Mouse (Mus musculus): Measurements from ENCODE around the gene Dnah6. TPM values are rescaled to one million over a fixed set of nuclear protein-coding genes. Genes with fewer than 3 reads are reported as not detected.

The Dnah6 gene
- total and polyA plus RNA-seq, 2 experiments from 2014 or later, result 0.12 TPM; not detected in 1

DNA sequence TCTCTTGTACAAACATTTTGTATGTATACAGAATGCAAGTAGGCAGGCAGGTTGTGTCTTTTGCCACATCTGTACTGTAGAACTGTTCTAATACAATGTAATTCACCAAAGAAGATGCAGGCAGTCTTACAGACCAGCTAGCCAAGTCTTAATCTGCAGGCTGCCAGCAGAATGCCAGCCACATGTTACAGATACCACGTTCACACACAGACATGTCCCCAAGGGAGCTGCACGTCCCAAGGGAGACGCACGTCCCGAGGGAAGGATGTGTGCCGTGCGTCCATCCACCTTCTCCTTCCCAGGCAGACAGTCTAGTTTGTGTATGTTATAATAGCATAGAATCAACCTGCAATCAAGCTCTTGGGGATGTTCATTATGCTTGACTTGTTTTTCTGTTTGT is 35.6 kb upstream of the Dnah6 start:
- H3K9me3 ChIP-seq (replicated peaks; ENCODE audit: control insufficient read depth, low read length), result no peaks in the 10 kb centered on the region
- H3K36me3 ChIP-seq (replicated peaks; ENCODE audit: control insufficient read depth, insufficient read depth, low read length), result peaks cover 51% of the 10 kb centered on the region
- no peak overlapping the region for H3K9ac ChIP-seq (replicated peaks; ENCODE audit: low read depth, low read length)
- H3K4me3 ChIP-seq (ENCODE audit: low read depth, low read length), result no peak overlapping the region
- no peak overlapping the region for H3K27ac ChIP-seq (ENCODE audit: low read depth)
- no peaks in the 10 kb centered on the region for H3K27me3 ChIP-seq (ENCODE audit: control insufficient read depth, insufficient read depth, low read length)
- WGBS, result 80% methylated on average over 7 of the region's 7 CpGs
- H3K4me2 ChIP-seq (ENCODE audit: low read depth, low read length), result no peak overlapping the region
- H3K4me1 ChIP-seq (ENCODE audit: control insufficient read depth, insufficient read depth), result peaks cover 29% of the 10 kb centered on the region
- no peak for TF ChIP-seq CTCF (IDR thresholded peaks at IDR 0.05; ENCODE audit: low read depth)
- TF ChIP-seq EP300 (IDR thresholded peaks at IDR 0.05; ENCODE audit: low read depth), result no peak
- ATAC-seq (ENCODE audit: insufficient read depth, low read depth) (no peak), DNase-seq (ENCODE audit: low spot score) (no peak)

DNA sequence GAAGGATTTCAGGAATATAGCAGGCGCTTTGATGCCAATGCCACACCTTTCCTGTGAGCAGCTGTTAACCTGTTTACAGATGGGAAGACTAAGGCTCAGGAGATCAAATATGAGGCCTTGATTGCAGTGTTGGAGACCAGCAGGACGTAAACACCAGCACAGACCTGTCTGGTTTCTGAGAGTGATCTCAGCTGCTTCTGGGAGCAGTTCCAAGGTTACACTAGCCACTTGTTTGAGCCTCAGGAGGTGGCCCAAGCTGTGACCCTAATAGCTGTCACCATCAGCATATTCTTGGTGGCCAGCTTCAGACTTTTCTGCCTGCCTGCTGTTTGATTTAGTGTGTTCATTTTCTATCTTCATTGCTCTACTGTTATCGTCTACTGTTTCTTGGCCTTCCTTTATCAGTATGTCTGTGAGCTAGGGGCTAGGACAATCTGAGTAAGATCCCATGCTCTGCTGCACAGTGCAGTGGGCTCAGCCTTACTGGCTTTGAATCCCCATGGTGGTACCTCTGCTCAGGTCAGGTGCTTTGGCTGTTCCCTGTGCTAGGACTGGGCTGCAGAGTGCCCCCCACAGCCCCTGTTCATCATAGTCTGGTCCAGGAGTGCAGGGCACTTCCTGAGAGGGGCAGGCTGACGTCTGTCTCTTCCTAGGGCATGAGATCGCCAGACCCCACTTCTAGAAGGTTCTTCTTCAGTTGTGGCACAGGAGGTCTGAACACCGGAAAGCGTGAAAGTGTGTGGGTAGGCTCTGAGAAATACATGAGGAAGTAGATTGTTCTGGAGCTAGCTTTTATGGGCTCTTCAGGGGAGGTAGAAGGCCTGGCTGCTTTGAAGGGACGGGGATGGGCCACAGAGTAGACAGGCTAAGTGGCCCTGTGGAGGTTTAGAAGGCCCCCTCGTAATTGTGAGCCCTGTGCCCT is 33.1 kb upstream of the Dnah6 start:
- ATAC-seq (ENCODE audit: insufficient read depth, low read depth), result no peak
- no peak for TF ChIP-seq EP300 (IDR thresholded peaks at IDR 0.05; ENCODE audit: low read depth)
- TF ChIP-seq CTCF (IDR thresholded peaks at IDR 0.05; ENCODE audit: low read depth), result no peak
- 58% methylated on average over 9 of the region's 9 CpGs for WGBS
- Histone ChIP-seq H3K9ac (replicated peaks; ENCODE audit: low read depth, low read length) (no peak overlapping the region), H3K4me2 (ENCODE audit: low read depth, low read length) (no peak overlapping the region), H3K27me3 (ENCODE audit: control insufficient read depth, insufficient read depth, low read length) (no peaks in the 10 kb centered on the region), H3K4me1 (ENCODE audit: control insufficient read depth, insufficient read depth) (peaks cover 40% of the 10 kb centered on the region), H3K4me3 (ENCODE audit: low read depth, low read length) (no peak overlapping the region), H3K27ac (ENCODE audit: low read depth) (peak overlapping the region; percentile 47), H3K36me3 (replicated peaks; ENCODE audit: control insufficient read depth, insufficient read depth, low read length) (peaks cover 30% of the 10 kb centered on the region), H3K9me3 (replicated peaks; ENCODE audit: control insufficient read depth, low read length) (no peaks in the 10 kb centered on the region)
- DNase-seq (ENCODE audit: low spot score), result no peak

DNA sequence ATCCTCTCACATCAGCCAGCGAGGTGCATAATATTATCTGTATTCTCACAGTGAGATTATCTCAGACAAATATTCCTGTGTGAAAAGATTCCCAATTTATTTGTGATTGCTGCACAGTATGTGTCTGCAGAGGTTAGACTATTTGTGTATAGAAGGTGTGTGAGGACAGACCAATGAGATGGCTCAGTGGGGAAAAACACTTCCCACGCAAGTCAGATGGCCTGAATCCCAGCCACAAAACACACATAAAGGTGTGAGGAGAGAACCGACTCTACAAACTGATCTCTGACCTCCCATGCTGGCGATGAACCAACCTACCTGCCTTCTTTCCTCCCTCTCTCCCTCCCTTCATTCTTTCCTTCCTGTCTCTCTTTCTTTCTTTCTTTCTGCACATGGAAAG is 32.1 kb upstream of the Dnah6 start:
- no peaks in the 10 kb centered on the region for H3K27me3 ChIP-seq (ENCODE audit: control insufficient read depth, insufficient read depth, low read length)
- no peak for DNase-seq (ENCODE audit: low spot score)
- TF ChIP-seq EP300 (IDR thresholded peaks at IDR 0.05; ENCODE audit: low read depth) (no peak), CTCF (IDR thresholded peaks at IDR 0.05; ENCODE audit: low read depth) (no peak)

DNA sequence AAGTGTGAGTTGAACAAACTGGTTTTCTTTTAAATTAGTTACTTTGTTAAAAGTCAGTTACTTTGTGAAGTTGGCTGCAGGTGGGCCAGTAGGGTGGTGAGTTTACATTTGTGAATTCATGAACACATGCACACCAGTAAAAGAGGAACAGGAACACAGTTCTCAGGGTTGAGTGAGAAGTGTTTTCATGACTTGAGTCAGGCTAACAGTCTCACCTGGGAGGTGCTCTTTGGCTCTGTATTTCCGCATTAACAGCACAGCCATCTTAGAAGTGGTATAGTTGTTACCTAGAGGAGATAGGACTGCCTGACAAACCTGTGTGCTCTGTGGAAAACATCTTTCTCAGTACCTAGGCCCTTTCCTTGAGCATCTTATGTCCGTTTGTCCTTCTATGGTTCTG is 31.6 kb upstream of the Dnah6 start:
- H3K27me3 ChIP-seq (ENCODE audit: control insufficient read depth, insufficient read depth, low read length), result no peaks in the 10 kb centered on the region
- no peak overlapping the region for H3K4me3 ChIP-seq (ENCODE audit: low read depth, low read length)
- no peak overlapping the region for H3K9ac ChIP-seq (replicated peaks; ENCODE audit: low read depth, low read length)
- H3K9me3 ChIP-seq (replicated peaks; ENCODE audit: control insufficient read depth, low read length), result no peaks in the 10 kb centered on the region
- DNase-seq (ENCODE audit: low spot score) (no peak), ATAC-seq (ENCODE audit: insufficient read depth, low read depth) (no peak)
- 83% methylated on average over 2 of the region's 2 CpGs for WGBS
- peaks cover 44% of the 10 kb centered on the region for H3K4me1 ChIP-seq (ENCODE audit: control insufficient read depth, insufficient read depth)
- H3K36me3 ChIP-seq (replicated peaks; ENCODE audit: control insufficient read depth, insufficient read depth, low read length), result peaks cover 16% of the 10 kb centered on the region
- H3K4me2 ChIP-seq (ENCODE audit: low read depth, low read length), result no peak overlapping the region
- TF ChIP-seq CTCF (IDR thresholded peaks at IDR 0.05; ENCODE audit: low read depth) (no peak), EP300 (IDR thresholded peaks at IDR 0.05; ENCODE audit: low read depth) (no peak)
- H3K27ac ChIP-seq (ENCODE audit: low read depth), result no peak overlapping the region

More for the DNA sequence above, 32.1 kb upstream of the Dnah6 start:
- Histone ChIP-seq H3K36me3 (replicated peaks; ENCODE audit: control insufficient read depth, insufficient read depth, low read length) (peaks cover 21% of the 10 kb centered on the region), H3K4me1 (ENCODE audit: control insufficient read depth, insufficient read depth) (peaks cover 44% of the 10 kb centered on the region), H3K9ac (replicated peaks; ENCODE audit: low read depth, low read length) (no peak overlapping the region), H3K27ac (ENCODE audit: low read depth) (no peak overlapping the region), H3K4me2 (ENCODE audit: low read depth, low read length) (no peak overlapping the region), H3K9me3 (replicated peaks; ENCODE audit: control insufficient read depth, low read length) (no peaks in the 10 kb centered on the region), H3K4me3 (ENCODE audit: low read depth, low read length) (no peak overlapping the region)
- ATAC-seq (ENCODE audit: insufficient read depth, low read depth), result no peak
- 65% methylated on average over 4 of the region's 4 CpGs for WGBS

DNA sequence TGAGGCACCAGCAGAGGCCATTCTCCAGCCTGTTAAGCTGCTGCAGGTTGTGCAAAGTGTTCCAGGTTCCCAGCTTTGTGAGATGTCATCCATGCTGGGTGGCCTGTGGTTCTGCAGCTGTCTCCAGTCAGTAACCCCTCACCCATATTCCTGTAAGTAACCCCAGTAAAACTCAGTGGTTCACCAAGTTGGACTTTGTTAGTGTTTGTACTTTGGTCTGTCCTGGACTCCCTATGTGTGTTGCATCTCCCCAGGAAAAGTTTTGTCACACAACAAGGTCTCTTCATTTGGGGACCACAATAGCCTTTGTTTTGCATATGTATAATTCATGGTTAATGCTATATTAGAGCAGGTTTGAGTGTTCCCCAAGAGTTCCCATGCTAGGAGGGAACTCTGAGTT is 30.9 kb upstream of the Dnah6 start:
- peaks cover 12% of the 10 kb centered on the region for H3K36me3 ChIP-seq (replicated peaks; ENCODE audit: control insufficient read depth, insufficient read depth, low read length)
- H3K4me1 ChIP-seq (ENCODE audit: control insufficient read depth, insufficient read depth), result peaks cover 44% of the 10 kb centered on the region
- ATAC-seq (ENCODE audit: insufficient read depth, low read depth) (no peak), DNase-seq (ENCODE audit: low spot score) (no peak)
- no peak for TF ChIP-seq EP300 (IDR thresholded peaks at IDR 0.05; ENCODE audit: low read depth)
- TF ChIP-seq CTCF (IDR thresholded peaks at IDR 0.05; ENCODE audit: low read depth), result no peak
- no peaks in the 10 kb centered on the region for H3K27me3 ChIP-seq (ENCODE audit: control insufficient read depth, insufficient read depth, low read length)
- H3K4me2 ChIP-seq (ENCODE audit: low read depth, low read length), result no peak overlapping the region
- H3K27ac ChIP-seq (ENCODE audit: low read depth), result no peak overlapping the region
- H3K9me3 ChIP-seq (replicated peaks; ENCODE audit: control insufficient read depth, low read length), result no peaks in the 10 kb centered on the region
- H3K9ac ChIP-seq (replicated peaks; ENCODE audit: low read depth, low read length), result no peak overlapping the region
- no peak overlapping the region for H3K4me3 ChIP-seq (ENCODE audit: low read depth, low read length)

All from heart, postnatal 0 days (tissue).